Mouse (Mus musculus): ENCODE measurements around the gene Hcn1. TPM values are rescaled to one million over a fixed set of nuclear protein-coding genes. Genes with fewer than 3 reads are reported as not detected.

The Hcn1 gene
- polyA plus RNA-seq, 1 experiment from 2014 or later: 0.57 TPM

DNA sequence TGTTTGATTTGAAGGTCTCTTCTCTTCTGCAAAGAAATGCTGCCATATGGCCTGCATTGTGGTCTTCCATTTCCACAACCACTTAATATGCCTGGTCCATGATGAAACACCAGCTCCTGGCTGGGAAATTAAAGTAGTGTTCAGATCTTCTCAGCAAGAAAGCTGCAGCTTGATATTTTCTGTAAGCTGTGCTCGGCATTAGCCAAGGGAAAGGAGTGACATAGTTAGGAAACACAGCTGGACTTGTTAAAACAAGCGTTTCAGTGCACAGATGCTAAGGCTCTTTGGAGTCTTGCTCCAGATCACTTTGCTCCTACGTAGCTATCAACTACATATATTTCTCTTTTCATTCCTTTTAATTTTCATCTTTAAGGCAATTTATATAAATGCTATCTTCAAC, 344.7 kb downstream of the Hcn1 start:
- no peak overlapping the region for H3K9ac ChIP-seq (ENCODE audit: low read depth, low read length)
- H3K27me3 ChIP-seq (ENCODE audit: control insufficient read depth, insufficient read depth, low read depth, low read length): no peaks in the 10 kb centered on the region
- no peak overlapping the region for H3K27ac ChIP-seq (ENCODE audit: low read length)
- H3K4me1 ChIP-seq (ENCODE audit: control insufficient read depth, insufficient read depth, low read length): no peaks in the 10 kb centered on the region
- H3K9me3 ChIP-seq (replicated peaks; ENCODE audit: control insufficient read depth, low read length, poor library complexity, severe bottlenecking): no peaks in the 10 kb centered on the region
- H3K4me2 ChIP-seq (ENCODE audit: low read length): no peak overlapping the region
- WGBS: 79% methylated on average over 3 of the region's 3 CpGs
- no peaks in the 10 kb centered on the region for H3K36me3 ChIP-seq (ENCODE audit: control insufficient read depth, insufficient read depth, low read length)
- no peak overlapping the region for H3K4me3 ChIP-seq (ENCODE audit: low read depth, low read length)
- ATAC-seq: no peak

DNA sequence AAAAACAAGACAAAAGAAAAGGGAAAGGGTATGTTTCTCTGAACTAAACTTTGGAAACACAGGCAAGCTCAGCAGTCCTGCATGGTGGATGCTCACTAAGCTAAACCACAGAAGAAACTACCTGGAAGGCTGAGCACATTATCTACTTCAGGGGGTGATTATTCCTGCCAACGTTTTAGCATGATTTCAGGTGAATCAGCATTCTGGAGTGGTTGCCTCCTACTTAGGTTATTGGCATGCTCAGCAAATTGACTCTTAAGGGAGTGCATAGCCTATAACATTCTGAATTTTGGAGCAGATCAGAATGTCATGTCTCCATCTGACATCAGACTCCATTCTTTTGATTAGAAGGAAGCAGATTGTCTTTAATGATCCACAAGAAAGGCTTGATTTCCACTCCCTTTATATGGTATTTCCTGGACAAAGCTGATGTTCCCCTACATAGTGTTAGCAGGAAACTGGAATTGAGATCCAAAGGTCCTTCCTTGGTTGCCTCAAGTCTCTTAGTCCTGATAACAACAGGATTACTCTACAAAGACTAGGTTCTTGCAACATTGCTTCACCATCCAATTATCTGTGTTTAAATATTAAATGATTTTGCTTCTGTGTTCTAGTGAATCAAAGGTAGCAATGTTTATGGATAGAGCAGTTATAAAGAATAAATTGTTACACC, 345.7 kb downstream of the Hcn1 start:
- Histone ChIP-seq H3K4me1 (ENCODE audit: control insufficient read depth, insufficient read depth, low read length) (no peaks in the 10 kb centered on the region), H3K36me3 (ENCODE audit: control insufficient read depth, insufficient read depth, low read length) (no peaks in the 10 kb centered on the region), H3K9ac (ENCODE audit: low read depth, low read length) (no peak overlapping the region), H3K4me3 (ENCODE audit: low read depth, low read length) (no peak overlapping the region), H3K4me2 (ENCODE audit: low read length) (no peak overlapping the region), H3K27ac (ENCODE audit: low read length) (no peak overlapping the region), H3K27me3 (ENCODE audit: control insufficient read depth, insufficient read depth, low read depth, low read length) (no peaks in the 10 kb centered on the region), H3K9me3 (replicated peaks; ENCODE audit: control insufficient read depth, low read length, poor library complexity, severe bottlenecking) (no peaks in the 10 kb centered on the region)
- 48% methylated on average over 1 of the region's 1 CpGs for WGBS
- no peak for ATAC-seq

DNA sequence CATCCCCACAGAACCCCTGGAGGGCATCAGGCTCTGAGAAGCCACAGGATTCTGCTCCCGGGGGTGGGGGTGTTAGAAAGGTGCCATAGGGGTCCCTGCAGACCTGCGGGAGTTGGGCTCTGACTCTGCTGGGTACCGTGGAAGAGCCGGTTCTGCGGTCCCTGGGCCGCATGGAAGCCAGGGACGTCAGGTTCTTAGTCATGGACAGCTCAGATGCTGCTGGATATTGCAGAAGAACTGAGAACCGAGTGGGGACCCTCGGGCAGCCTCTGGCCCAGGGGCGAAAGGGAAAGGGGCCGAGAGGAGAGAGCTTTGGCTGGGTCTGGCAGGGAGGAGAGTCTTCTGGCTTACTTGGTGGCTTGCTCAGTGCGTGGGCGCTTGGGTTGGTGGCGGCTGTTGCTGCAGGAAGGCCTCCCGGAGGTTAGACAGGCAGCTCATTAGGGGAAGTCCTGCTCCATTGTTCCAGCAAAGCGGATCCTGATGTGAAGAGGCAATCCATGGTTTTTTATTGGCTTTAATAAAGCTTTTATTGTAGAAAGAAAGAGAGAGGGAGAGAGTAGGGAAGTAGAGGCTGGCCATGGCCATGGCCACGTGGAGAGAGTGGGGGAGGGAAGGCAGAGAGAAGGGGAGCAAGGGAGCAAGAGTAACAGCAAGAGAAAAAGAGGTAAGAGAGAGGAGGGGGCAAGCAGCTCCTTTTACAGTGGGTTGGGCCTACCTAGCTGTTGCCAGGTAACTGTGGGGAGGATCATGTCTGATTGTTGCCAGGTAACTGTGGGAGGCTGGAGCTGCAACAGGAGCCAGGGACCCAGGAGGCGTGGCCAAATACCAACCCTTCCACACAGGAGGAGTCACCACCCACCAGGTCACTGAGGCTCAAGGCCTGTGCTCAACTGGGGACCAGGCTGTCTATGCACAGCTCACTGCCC, 356.6 kb downstream of the Hcn1 start:
- no peaks in the 10 kb centered on the region for H3K4me1 ChIP-seq (ENCODE audit: control insufficient read depth, insufficient read depth, low read length)
- WGBS: 15% methylated on average over 18 of the region's 18 CpGs
- H3K4me3 ChIP-seq (ENCODE audit: low read depth, low read length): no peak overlapping the region
- H3K4me2 ChIP-seq (ENCODE audit: low read length): peak overlapping the region; percentile 3; the same call in 1 of the 2 replicates
- H3K27ac ChIP-seq (ENCODE audit: low read length): no peak overlapping the region
- no peaks in the 10 kb centered on the region for H3K36me3 ChIP-seq (ENCODE audit: control insufficient read depth, insufficient read depth, low read length)
- no peak overlapping the region for H3K9ac ChIP-seq (ENCODE audit: low read depth, low read length)
- no peaks in the 10 kb centered on the region for H3K9me3 ChIP-seq (replicated peaks; ENCODE audit: control insufficient read depth, low read length, poor library complexity, severe bottlenecking)
- no peaks in the 10 kb centered on the region for H3K27me3 ChIP-seq (ENCODE audit: control insufficient read depth, insufficient read depth, low read depth, low read length)
- ATAC-seq: peak; percentile 48; the same call in 1 of the 2 replicates

DNA sequence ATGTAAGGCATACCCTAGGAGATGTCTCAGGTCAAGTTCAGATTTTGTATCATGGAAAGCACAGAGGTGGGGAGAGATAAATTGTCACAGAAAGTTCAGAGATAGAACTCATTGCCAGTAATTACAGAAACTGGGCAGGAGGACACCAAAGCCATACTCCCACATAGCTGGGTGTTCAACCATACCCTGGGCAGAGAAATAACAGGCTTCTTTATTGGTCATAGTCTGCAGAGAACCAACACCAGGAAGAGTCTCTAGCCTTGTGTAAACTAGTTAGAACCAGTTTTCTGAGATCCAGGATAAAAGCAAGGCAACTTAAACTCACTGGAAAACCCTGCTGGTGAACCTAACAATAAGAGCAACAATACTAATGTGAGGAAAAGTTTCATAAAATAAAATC, 362.5 kb downstream of the Hcn1 start:
- no peak overlapping the region for H3K4me2 ChIP-seq (ENCODE audit: low read length)
- no peaks in the 10 kb centered on the region for H3K27me3 ChIP-seq (ENCODE audit: control insufficient read depth, insufficient read depth, low read depth, low read length)
- H3K36me3 ChIP-seq (ENCODE audit: control insufficient read depth, insufficient read depth, low read length): no peaks in the 10 kb centered on the region
- no peak overlapping the region for H3K27ac ChIP-seq (ENCODE audit: low read length)
- no peaks in the 10 kb centered on the region for H3K9me3 ChIP-seq (replicated peaks; ENCODE audit: control insufficient read depth, low read length, poor library complexity, severe bottlenecking)
- H3K4me1 ChIP-seq (ENCODE audit: control insufficient read depth, insufficient read depth, low read length): no peaks in the 10 kb centered on the region
- H3K4me3 ChIP-seq (ENCODE audit: low read depth, low read length): no peak overlapping the region
- no peak for ATAC-seq
- no peak overlapping the region for H3K9ac ChIP-seq (ENCODE audit: low read depth, low read length)

DNA sequence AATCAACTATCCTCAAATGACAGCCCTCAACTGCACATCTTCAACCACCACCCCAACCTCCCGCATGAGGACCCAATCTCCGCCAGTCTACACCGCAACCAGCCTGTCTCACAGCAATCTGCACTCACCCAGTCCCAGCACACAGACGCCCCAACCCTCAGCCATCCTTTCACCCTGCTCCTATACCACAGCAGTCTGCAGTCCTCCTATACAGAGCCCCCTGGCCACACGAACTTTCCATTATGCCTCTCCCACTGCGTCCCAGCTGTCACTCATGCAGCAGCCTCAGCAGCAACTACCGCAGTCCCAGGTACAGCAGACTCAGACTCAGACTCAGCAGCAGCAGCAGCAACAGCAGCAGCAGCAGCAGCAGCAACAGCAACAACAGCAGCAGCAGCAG, 373.3 kb downstream of the Hcn1 start:
- Histone ChIP-seq H3K4me2 (ENCODE audit: low read length) (no peak overlapping the region), H3K36me3 (ENCODE audit: control insufficient read depth, insufficient read depth, low read length) (no peaks in the 10 kb centered on the region), H3K27ac (ENCODE audit: low read length) (no peak overlapping the region), H3K9ac (ENCODE audit: low read depth, low read length) (no peak overlapping the region), H3K27me3 (ENCODE audit: control insufficient read depth, insufficient read depth, low read depth, low read length) (no peaks in the 10 kb centered on the region), H3K4me3 (ENCODE audit: low read depth, low read length) (no peak overlapping the region), H3K9me3 (replicated peaks; ENCODE audit: control insufficient read depth, low read length, poor library complexity, severe bottlenecking) (no peaks in the 10 kb centered on the region), H3K4me1 (ENCODE audit: control insufficient read depth, insufficient read depth, low read length) (no peaks in the 10 kb centered on the region)
- WGBS: 67% methylated on average over 7 of the region's 7 CpGs
- ATAC-seq: no peak

DNA sequence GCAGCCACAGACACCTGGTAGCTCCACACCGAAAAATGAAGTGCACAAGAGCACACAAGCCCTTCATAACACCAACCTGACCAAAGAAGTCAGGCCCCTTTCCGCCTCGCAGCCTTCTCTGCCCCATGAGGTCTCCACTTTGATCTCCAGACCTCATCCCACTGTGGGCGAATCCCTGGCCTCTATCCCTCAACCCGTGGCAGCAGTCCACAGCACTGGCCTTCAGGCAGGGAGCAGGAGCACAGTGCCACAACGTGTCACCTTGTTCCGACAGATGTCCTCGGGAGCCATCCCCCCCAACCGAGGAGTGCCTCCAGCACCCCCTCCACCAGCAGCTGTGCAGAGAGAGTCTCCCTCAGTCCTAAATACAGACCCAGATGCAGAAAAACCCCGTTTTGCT, 373.7 kb downstream of the Hcn1 start:
- Histone ChIP-seq H3K9me3 (replicated peaks; ENCODE audit: control insufficient read depth, low read length, poor library complexity, severe bottlenecking) (no peaks in the 10 kb centered on the region), H3K27ac (ENCODE audit: low read length) (no peak overlapping the region), H3K4me3 (ENCODE audit: low read depth, low read length) (no peak overlapping the region), H3K36me3 (ENCODE audit: control insufficient read depth, insufficient read depth, low read length) (no peaks in the 10 kb centered on the region), H3K9ac (ENCODE audit: low read depth, low read length) (no peak overlapping the region), H3K4me2 (ENCODE audit: low read length) (no peak overlapping the region), H3K27me3 (ENCODE audit: control insufficient read depth, insufficient read depth, low read depth, low read length) (no peaks in the 10 kb centered on the region), H3K4me1 (ENCODE audit: control insufficient read depth, insufficient read depth, low read length) (no peaks in the 10 kb centered on the region)
- 60% methylated on average over 10 of the region's 10 CpGs for WGBS
- peak; percentile 32; the same call in 1 of the 2 replicates for ATAC-seq

DNA sequence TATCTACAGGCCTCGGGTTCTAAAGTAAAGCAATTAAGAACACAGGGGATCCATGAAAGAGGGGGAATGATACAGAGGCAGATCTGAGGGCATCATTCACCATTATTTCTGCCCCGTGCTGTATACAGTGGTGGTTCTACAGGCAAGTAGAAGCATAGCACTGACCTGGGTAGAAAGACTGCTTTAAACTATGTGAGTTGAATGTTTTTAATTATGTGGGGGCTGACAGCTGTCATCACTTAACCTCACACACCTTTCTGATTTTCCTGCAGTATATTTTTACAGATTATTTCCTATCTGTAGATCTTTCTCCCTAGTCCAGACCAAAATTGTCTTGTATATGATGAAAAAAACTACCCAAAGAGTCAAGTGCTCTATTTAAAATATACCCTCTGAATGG, 382.2 kb downstream of the Hcn1 start:
- no peaks in the 10 kb centered on the region for H3K4me1 ChIP-seq (ENCODE audit: control insufficient read depth, insufficient read depth, low read length)
- H3K27me3 ChIP-seq (ENCODE audit: control insufficient read depth, insufficient read depth, low read depth, low read length): no peaks in the 10 kb centered on the region
- no peaks in the 10 kb centered on the region for H3K36me3 ChIP-seq (ENCODE audit: control insufficient read depth, insufficient read depth, low read length)
- WGBS: 84% methylated on average over 2 of the region's 2 CpGs
- H3K9me3 ChIP-seq (replicated peaks; ENCODE audit: control insufficient read depth, low read length, poor library complexity, severe bottlenecking): no peaks in the 10 kb centered on the region
- H3K4me3 ChIP-seq (ENCODE audit: low read depth, low read length): no peak overlapping the region
- no peak overlapping the region for H3K27ac ChIP-seq (ENCODE audit: low read length)
- no peak overlapping the region for H3K9ac ChIP-seq (ENCODE audit: low read depth, low read length)
- ATAC-seq: no peak
- H3K4me2 ChIP-seq (ENCODE audit: low read length): no peak overlapping the region

DNA sequence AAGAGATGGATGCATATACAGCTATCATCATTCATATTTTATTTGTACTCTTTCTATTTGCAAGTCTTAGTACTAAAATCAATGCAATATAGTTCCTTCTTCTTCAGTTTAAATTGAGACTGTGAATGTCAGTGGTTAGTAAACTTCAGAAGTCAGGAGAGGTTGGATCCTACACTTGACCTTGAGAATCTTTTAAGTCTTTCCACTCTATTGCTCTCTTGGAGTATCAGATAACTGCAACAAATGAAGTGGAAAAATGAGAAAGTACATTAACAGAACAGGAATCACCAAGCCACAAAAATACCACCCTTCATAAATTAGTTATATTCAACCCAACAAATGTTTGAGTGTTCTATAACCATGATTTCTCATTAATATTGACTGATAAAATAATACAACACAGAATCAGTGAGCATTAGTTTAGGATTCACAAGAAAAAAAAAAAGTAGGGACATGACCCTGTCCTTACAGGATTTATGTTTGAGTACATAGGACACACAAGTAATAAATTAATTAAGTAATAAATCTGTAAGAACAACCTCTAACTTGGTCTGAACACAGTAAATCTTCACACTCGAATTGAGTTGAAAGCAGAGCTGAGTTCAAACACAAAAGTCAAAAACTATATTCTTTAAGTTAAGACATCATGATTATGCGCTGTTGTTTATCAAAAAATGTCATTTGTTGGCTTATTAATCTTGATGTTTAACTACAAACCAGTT, 397.8 kb downstream of the Hcn1 start:
- Histone ChIP-seq H3K27ac (ENCODE audit: low read length) (no peak overlapping the region), H3K9me3 (replicated peaks; ENCODE audit: control insufficient read depth, low read length, poor library complexity, severe bottlenecking) (no peaks in the 10 kb centered on the region), H3K36me3 (ENCODE audit: control insufficient read depth, insufficient read depth, low read length) (no peaks in the 10 kb centered on the region), H3K27me3 (ENCODE audit: control insufficient read depth, insufficient read depth, low read depth, low read length) (no peaks in the 10 kb centered on the region), H3K4me3 (ENCODE audit: low read depth, low read length) (no peak overlapping the region), H3K9ac (ENCODE audit: low read depth, low read length) (no peak overlapping the region), H3K4me2 (ENCODE audit: low read length) (no peak overlapping the region), H3K4me1 (ENCODE audit: control insufficient read depth, insufficient read depth, low read length) (no peaks in the 10 kb centered on the region)
- ATAC-seq: no peak
- 90% methylated on average over 2 of the region's 2 CpGs for WGBS

DNA sequence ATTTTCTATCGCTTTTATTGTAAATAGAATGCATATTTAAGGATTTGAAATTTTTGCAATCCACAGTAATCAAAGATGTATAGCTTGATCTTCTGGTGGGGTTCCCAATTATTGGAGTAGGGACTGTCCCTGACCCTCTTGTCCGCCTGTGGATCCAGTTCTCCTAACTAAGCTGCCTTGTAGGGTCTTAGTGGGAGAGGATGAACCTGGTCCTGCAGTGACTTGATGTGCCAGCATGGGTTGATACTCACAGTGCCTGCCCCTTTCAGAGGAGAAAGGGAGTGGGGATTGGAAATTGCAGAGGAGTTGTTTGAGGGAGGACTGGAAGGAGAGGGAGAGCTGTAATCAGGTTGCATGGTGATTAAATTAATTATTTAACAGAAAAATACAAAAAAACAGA, 398.4 kb downstream of the Hcn1 start:
- H3K36me3 ChIP-seq (ENCODE audit: control insufficient read depth, insufficient read depth, low read length): no peaks in the 10 kb centered on the region
- no peaks in the 10 kb centered on the region for H3K27me3 ChIP-seq (ENCODE audit: control insufficient read depth, insufficient read depth, low read depth, low read length)
- no peak overlapping the region for H3K27ac ChIP-seq (ENCODE audit: low read length)
- no peak overlapping the region for H3K9ac ChIP-seq (ENCODE audit: low read depth, low read length)
- WGBS: 90% methylated on average over 2 of the region's 2 CpGs
- no peaks in the 10 kb centered on the region for H3K9me3 ChIP-seq (replicated peaks; ENCODE audit: control insufficient read depth, low read length, poor library complexity, severe bottlenecking)
- no peak overlapping the region for H3K4me3 ChIP-seq (ENCODE audit: low read depth, low read length)
- H3K4me2 ChIP-seq (ENCODE audit: low read length): no peak overlapping the region
- ATAC-seq: no peak
- H3K4me1 ChIP-seq (ENCODE audit: control insufficient read depth, insufficient read depth, low read length): no peaks in the 10 kb centered on the region
